12 mouse cellular contexts compared by ENCODE assay signal in the genomic region with DNA sequence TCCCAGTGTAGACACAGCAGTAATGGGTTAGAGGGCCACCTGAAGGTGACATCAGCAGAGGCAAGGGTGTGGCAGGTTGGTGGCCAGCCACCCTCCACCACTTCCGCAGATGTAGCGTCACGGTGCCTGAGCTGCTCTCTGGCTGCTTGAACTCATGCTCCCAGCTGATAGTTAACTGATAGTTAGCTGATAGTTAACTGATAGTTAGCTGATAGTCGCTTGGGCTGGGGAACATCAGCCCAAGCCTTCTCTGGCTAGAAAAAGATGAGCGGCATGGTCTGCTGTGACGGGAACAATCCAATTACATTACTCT.
A peak's percentile ranks its signal among the peaks of the same experiment; 100 is the strongest.
DNase-seq lines count a peak whose midpoint lies in the region; ATAC-seq and TF ChIP-seq lines count a peak whose summit lies in the region.
"Had no signal": no experiment of that assay in that cellular context is flagged by ENCODE, and none has a peak within 500 bp of the region (broad histone marks: within the 10 kb centered on the region; RNA-seq: fewer than 3 reads in every experiment).

No protein-coding gene starts in this region.

- WGBS in midbrain, embryonic 15.5 days: 79% methylated on average over 6 of the region's 6 CpGs

- TF ChIP-seq CTCF in left cerebral cortex, adult 2 months (IDR thresholded peaks at IDR 0.05): no peak

- H3K4me3 ChIP-seq in megakaryocyte, embryonic 14.5 days (replicated peaks): peak overlapping the region; percentile 68
- H3K4me3 ChIP-seq in midbrain, embryonic 15.5 days: no peak overlapping the region
- no peak overlapping the region for H3K4me3 ChIP-seq in left cerebral cortex, adult 2 months
- H3K4me3 ChIP-seq: neural tube, embryonic 12.5 days had no signal

- intact Hi-C loops in left cerebral cortex, adult 2 months (cut with DNase I): no loop called here

- peak; percentile 88 for ATAC-seq in erythroid progenitor cell, adult 5-6 weeks (replicated peaks; ENCODE audit: low FRiP score, poor library complexity, severe bottlenecking)
- no peak for ATAC-seq in midbrain, embryonic 15.5 days (replicated peaks)

- no peaks in the 10 kb centered on the region for H3K36me3 ChIP-seq in megakaryocyte, embryonic 14.5 days (replicated peaks; ENCODE audit: low read length)
- H3K36me3 ChIP-seq in midbrain, embryonic 15.5 days (replicated peaks): no peaks in the 10 kb centered on the region
- H3K36me3 ChIP-seq: neural tube, embryonic 12.5 days had no signal

- H3K9ac ChIP-seq in midbrain, embryonic 15.5 days: no peak overlapping the region
- H3K9ac ChIP-seq: neural tube, embryonic 12.5 days had no signal

- H3K4me2 ChIP-seq in midbrain, embryonic 15.5 days: no peak overlapping the region
- H3K4me2 ChIP-seq: neural tube, embryonic 12.5 days had no signal

- H3K9me3 ChIP-seq in megakaryocyte, embryonic 14.5 days: no peaks in the 10 kb centered on the region
- no peaks in the 10 kb centered on the region for H3K9me3 ChIP-seq in midbrain, embryonic 15.5 days
- H3K9me3 ChIP-seq: neural tube, embryonic 12.5 days had no signal

- peak; percentile 13 for DNase-seq in kidney, adult 18-20 months
- DNase-seq in kidney, adult 9 months: no peak
- peak; percentile 54 for DNase-seq in MEL-GATA-1-ER (ENCODE audit: extremely low read depth, low read depth)
- no peak for DNase-seq in layer of hippocampus, adult 18-20 months (ENCODE audit: low spot score in 2 of 2)
- no peak for DNase-seq in left cerebral cortex, adult 2 months (ENCODE audit: extremely low spot score in 1 of 2, low spot score in 2 of 2)
- DNase-seq: gastrocnemius, postnatal 25 days; right cerebral cortex, postnatal 4 days; thymus, adult 2 months had no signal

- H3K27ac ChIP-seq in midbrain, embryonic 15.5 days: no peak overlapping the region
- no peak overlapping the region for H3K27ac ChIP-seq in left cerebral cortex, adult 2 months
- H3K27ac ChIP-seq: neural tube, embryonic 12.5 days had no signal

- H3K27me3 ChIP-seq in megakaryocyte, embryonic 14.5 days (replicated peaks): peaks cover 9% of the 10 kb centered on the region
- no peaks in the 10 kb centered on the region for H3K27me3 ChIP-seq in midbrain, embryonic 15.5 days (replicated peaks)
- H3K27me3 ChIP-seq: neural tube, embryonic 12.5 days had no signal

- peaks cover 35% of the 10 kb centered on the region for H3K4me1 ChIP-seq in megakaryocyte, embryonic 14.5 days
- H3K4me1 ChIP-seq in midbrain, embryonic 15.5 days: peaks cover 33% of the 10 kb centered on the region

Comparison
In these comparisons a context has a peak if more than half of its experiments do, and no peak if none do; other contexts are left out.
1. DNase-seq: peak in kidney, adult 18-20 months (single experiment) and MEL-GATA-1-ER (single experiment); none in kidney, adult 9 months (single experiment), layer of hippocampus, adult 18-20 months (0 of 2) and left cerebral cortex, adult 2 months (0 of 2).